Comparison of ENCODE assay signal across 19 mouse cellular contexts in genomic region chr6:22011546-22011945, GRCm38 (mm10). TPM values are rescaled to one million over a fixed set of nuclear protein-coding genes. Genes with fewer than 3 reads are reported as not detected.
A peak's percentile ranks its signal among the peaks of the same experiment; 100 is the strongest.
DNase-seq lines count a peak whose midpoint lies in the region; ATAC-seq and TF ChIP-seq lines count a peak whose summit lies in the region.
"Had no signal": no experiment of that assay in that cellular context is flagged by ENCODE, and none has a peak within 500 bp of the region (broad histone marks: within the 10 kb centered on the region; RNA-seq: fewer than 3 reads in every experiment).

No protein-coding gene starts in this region.

- TF ChIP-seq CTCF in heart, adult 2 months (IDR thresholded peaks at IDR 0.05) = no peak
- no peak for TF ChIP-seq CTCF in liver, postnatal 0 days (IDR thresholded peaks at IDR 0.05; ENCODE audit: low read depth)
- no peak for TF ChIP-seq CTCF in intestine, postnatal 0 days (IDR thresholded peaks at IDR 0.05; ENCODE audit: low read depth)

- peaks cover 2% of the 10 kb centered on the region; the same call in 1 of the 2 replicates for H3K79me2 ChIP-seq in heart, adult 2 months (replicated peaks; ENCODE audit: control insufficient read depth, insufficient read depth, low read length)

- no peaks in the 10 kb centered on the region for H3K9me3 ChIP-seq in liver, postnatal 0 days (ENCODE audit: low read length)
- no peaks in the 10 kb centered on the region for H3K9me3 ChIP-seq in intestine, postnatal 0 days (ENCODE audit: control insufficient read depth)
- H3K9me3 ChIP-seq: forebrain, embryonic 10.5 days; forebrain, embryonic 15.5 days; heart, embryonic 10.5 days; hindbrain, embryonic 15.5 days had no signal

- no peak for DNase-seq in heart, adult 2 months
- DNase-seq in heart, postnatal 36 days = no peak
- no peak for DNase-seq in liver, postnatal 0 days
- DNase-seq in liver (no peak), 3T3-L1 (ENCODE audit: low read depth, low spot score) (peak; percentile 24), adipocyte (ENCODE audit: low spot score) (peak; percentile 82)
- no peak for DNase-seq in retina, postnatal 1 day
- DNase-seq: adrenal gland, postnatal 10 days; cerebellum, adult 11-12 months; cerebellum, adult 9-10 months; cerebellum, postnatal 25 days; gastrocnemius, postnatal 36 days had no signal

- H3K4me2 ChIP-seq in liver, postnatal 0 days (ENCODE audit: low read depth, low read length) = no peak overlapping the region
- no peak overlapping the region for H3K4me2 ChIP-seq in intestine, postnatal 0 days (replicated peaks; ENCODE audit: low read depth)
- H3K4me2 ChIP-seq: forebrain, embryonic 15.5 days; hindbrain, embryonic 15.5 days had no signal

- no peak for TF ChIP-seq EP300 in heart, adult 2 months (IDR thresholded peaks at IDR 0.05; ENCODE audit: insufficient read depth, low read depth, low read length)
- no peak for TF ChIP-seq EP300 in liver, postnatal 0 days (IDR thresholded peaks at IDR 0.05; ENCODE audit: low read depth)

- no peak overlapping the region for H3K9ac ChIP-seq in heart, adult 2 months (ENCODE audit: low read depth, low read length)
- no peak overlapping the region for H3K9ac ChIP-seq in liver, postnatal 0 days (replicated peaks)
- H3K9ac ChIP-seq in intestine, postnatal 0 days (ENCODE audit: low read depth, low read length) = no peak overlapping the region
- H3K9ac ChIP-seq: forebrain, embryonic 15.5 days; hindbrain, embryonic 15.5 days had no signal

- H3K27me3 ChIP-seq in heart, adult 2 months (ENCODE audit: control insufficient read depth, insufficient read depth, low read length) = no peaks in the 10 kb centered on the region
- H3K27me3 ChIP-seq in liver, postnatal 0 days (ENCODE audit: insufficient read depth, low read length) = no peaks in the 10 kb centered on the region
- no peaks in the 10 kb centered on the region for H3K27me3 ChIP-seq in intestine, postnatal 0 days (replicated peaks; ENCODE audit: control insufficient read depth, insufficient read depth, low read length)
- H3K27me3 ChIP-seq: forebrain, embryonic 15.5 days; hindbrain, embryonic 15.5 days had no signal

- peaks cover 11% of the 10 kb centered on the region for H3K36me3 ChIP-seq in heart, adult 2 months (ENCODE audit: control insufficient read depth, insufficient read depth, low read length)
- H3K36me3 ChIP-seq in liver, postnatal 0 days (replicated peaks; ENCODE audit: insufficient read depth, low read length) = no peaks in the 10 kb centered on the region
- H3K36me3 ChIP-seq in intestine, postnatal 0 days (ENCODE audit: control insufficient read depth, insufficient read depth) = no peaks in the 10 kb centered on the region
- H3K36me3 ChIP-seq: forebrain, embryonic 10.5 days; forebrain, embryonic 15.5 days; heart, embryonic 10.5 days; hindbrain, embryonic 15.5 days had no signal

- no peak overlapping the region for H3K4me3 ChIP-seq in heart, adult 2 months
- H3K4me3 ChIP-seq in liver, postnatal 0 days (ENCODE audit: low read depth, low read length) = no peak overlapping the region
- H3K4me3 ChIP-seq in intestine, postnatal 0 days (ENCODE audit: low read depth, low read length) = no peak overlapping the region
- H3K4me3 ChIP-seq: erythroblast, embryonic 14.5 days; forebrain, embryonic 10.5 days; forebrain, embryonic 15.5 days; heart, embryonic 10.5 days; hindbrain, embryonic 15.5 days had no signal

- TF ChIP-seq POLR2A in heart, adult 2 months (IDR thresholded peaks at IDR 0.05; ENCODE audit: insufficient read depth, low read depth, low read length) = no peak

- peak overlapping the region; percentile 34 for H3K27ac ChIP-seq in heart, adult 2 months
- H3K27ac ChIP-seq in liver, postnatal 0 days (ENCODE audit: low read depth) = peak overlapping the region; percentile 62
- H3K27ac ChIP-seq in intestine, postnatal 0 days (ENCODE audit: low read depth, low read length) = no peak overlapping the region
- H3K27ac ChIP-seq: forebrain, embryonic 10.5 days; forebrain, embryonic 15.5 days; heart, embryonic 10.5 days; hindbrain, embryonic 15.5 days had no signal

- WGBS in heart, adult 2 months = 32% methylated on average over 2 of the region's 2 CpGs
- WGBS in liver, postnatal 0 days (ENCODE audit: insufficient replicate concordance) = 63% methylated on average over 2 of the region's 2 CpGs
- WGBS in intestine, postnatal 0 days = 71% methylated on average over 2 of the region's 2 CpGs

- H3K4me1 ChIP-seq in heart, adult 2 months (ENCODE audit: control insufficient read depth, insufficient read depth, low read length) = peaks cover 6% of the 10 kb centered on the region
- H3K4me1 ChIP-seq in liver, postnatal 0 days (ENCODE audit: insufficient read depth) = peaks cover 13% of the 10 kb centered on the region
- H3K4me1 ChIP-seq in intestine, postnatal 0 days (replicated peaks; ENCODE audit: control insufficient read depth, insufficient read depth, low read length) = no peaks in the 10 kb centered on the region
- H3K4me1 ChIP-seq: forebrain, embryonic 15.5 days; hindbrain, embryonic 15.5 days had no signal

- ATAC-seq in liver, postnatal 0 days = no peak
- no peak for ATAC-seq in intestine, postnatal 0 days
- ATAC-seq: forebrain, embryonic 15.5 days; intestine, embryonic 16.5 days had no signal

- intact Hi-C loops in heart, adult 2 months (cut with DNase I) = no loop called here
- intact Hi-C loops in heart, postnatal 36 days (cut with DNase I) = no loop called here

RNA-seq across cellular contexts. Expression of gene Cped1, which starts 25.8 kb away (rescaled TPM):
- 10 to 100 TPM; 23.0 to 23.3 TPM for total RNA-seq in heart, adult 2 months (2021)
- polyA plus RNA-seq in heart, adult 2 months (2012; rRNA removed) = 6.9 and 13.5 TPM in 2 replicates
- total RNA-seq in heart, postnatal 36 days (2021) = 10 to 100 TPM; 22.1 to 22.2 TPM
- 8.2 and 8.9 TPM in 2 replicates for polyA plus RNA-seq in liver, postnatal 0 days (2015; fragmentation: Nextera tagmentation; extraction: Ambion mirVana)
- 11.0 and 11.2 TPM in 2 replicates for polyA plus RNA-seq in intestine, postnatal 0 days (2015; fragmentation: Nextera tagmentation; extraction: Ambion mirVana)

Comparison
In these comparisons a context has a peak if more than half of its experiments do, and no peak if none do; other contexts are left out.
1. DNase-seq: peak in 3T3-L1 (single experiment) and adipocyte (single experiment); none in heart, adult 2 months (0 of 2), heart, postnatal 36 days (0 of 2), liver, postnatal 0 days (single experiment), liver (single experiment) and retina, postnatal 1 day (single experiment).